Comparison of ENCODE assay signal across 11 mouse cellular contexts in genomic region chr6:87875083-87875482, GRCm38 (mm10). TPM values are rescaled to one million over a fixed set of nuclear protein-coding genes. Genes with fewer than 3 reads are reported as not detected.
DNase-seq lines count a peak whose midpoint lies in the region; ATAC-seq and TF ChIP-seq lines count a peak whose summit lies in the region.
"Had no signal": no experiment of that assay in that cellular context is flagged by ENCODE, and none has a peak within 500 bp of the region (broad histone marks: within the 10 kb centered on the region; RNA-seq: fewer than 3 reads in every experiment).

No protein-coding gene starts in this region.

- no peak overlapping the region for H3K9ac ChIP-seq in stomach, postnatal 0 days (ENCODE audit: low read length)
- H3K9ac ChIP-seq: forebrain, embryonic 15.5 days; lung, embryonic 15.5 days had no signal

- 62% methylated on average over 1 of the region's 1 CpGs for WGBS in stomach, postnatal 0 days

- H3K36me3 ChIP-seq in stomach, postnatal 0 days (ENCODE audit: control insufficient read depth, insufficient read depth, low read length) = no peaks in the 10 kb centered on the region
- H3K36me3 ChIP-seq: forebrain, embryonic 15.5 days; lung, embryonic 15.5 days had no signal

- no peak for TF ChIP-seq CTCF in stomach, postnatal 0 days (IDR thresholded peaks at IDR 0.05; ENCODE audit: low read depth)

- DNase-seq in adrenal gland, adult (ENCODE audit: inconsistent age in 2 of 2, low spot score in 1 of 2) = peak; percentile 41 to 68
- no peak for DNase-seq in adrenal gland, postnatal 4 days (ENCODE audit: low spot score in 2 of 2)
- peak; percentile 62 for DNase-seq in urinary bladder, postnatal 14 days (ENCODE audit: low spot score)
- no peak for DNase-seq in urinary bladder, adult 2 months (ENCODE audit: low spot score)
- DNase-seq in gastrocnemius, postnatal 36 days = peak; percentile 89
- no peak for DNase-seq in stomach, postnatal 0 days (ENCODE audit: low spot score)
- no peak for DNase-seq in layer of hippocampus, adult 18-20 months (ENCODE audit: low spot score in 2 of 2)
- DNase-seq: kidney, postnatal 14 days had no signal

- no peak overlapping the region for H3K27ac ChIP-seq in stomach, postnatal 0 days (replicated peaks)
- H3K27ac ChIP-seq: forebrain, embryonic 15.5 days; lung, embryonic 15.5 days had no signal

- H3K27me3 ChIP-seq in stomach, postnatal 0 days (ENCODE audit: control insufficient read depth, insufficient read depth, low read length) = no peaks in the 10 kb centered on the region
- H3K27me3 ChIP-seq: forebrain, embryonic 15.5 days; lung, embryonic 15.5 days had no signal

- H3K9me3 ChIP-seq in stomach, postnatal 0 days (ENCODE audit: control insufficient read depth, low read length) = no peaks in the 10 kb centered on the region
- H3K9me3 ChIP-seq: forebrain, embryonic 15.5 days; lung, embryonic 15.5 days had no signal

- intact Hi-C loops in gastrocnemius, postnatal 36 days (cut with DNase I) = no loop called here

- H3K4me3 ChIP-seq in stomach, postnatal 0 days (ENCODE audit: low read depth, low read length) = no peak overlapping the region
- H3K4me3 ChIP-seq: forebrain, embryonic 15.5 days; lung, embryonic 15.5 days had no signal

- H3K4me1 ChIP-seq in stomach, postnatal 0 days (replicated peaks; ENCODE audit: control insufficient read depth, insufficient read depth) = no peaks in the 10 kb centered on the region
- H3K4me1 ChIP-seq: forebrain, embryonic 15.5 days; lung, embryonic 15.5 days had no signal

- H3K4me2 ChIP-seq in stomach, postnatal 0 days (replicated peaks; ENCODE audit: low read depth) = no peak overlapping the region
- H3K4me2 ChIP-seq: forebrain, embryonic 15.5 days; lung, embryonic 15.5 days had no signal

- TF ChIP-seq EP300 in stomach, postnatal 0 days (optimal IDR thresholded peaks at IDR 0.05) = no peak

- ATAC-seq in stomach, postnatal 0 days (ENCODE audit: low FRiP score, low TSS enrichment) = peak; percentile 41; the same call in 1 of the 2 replicates
- no peak for ATAC-seq in granulocyte monocyte progenitor cell, adult 5-6 weeks (replicated peaks; ENCODE audit: poor library complexity, severe bottlenecking)
- ATAC-seq: forebrain, embryonic 15.5 days had no signal

RNA-seq across cellular contexts. Expression of gene Copg1, which starts 12.5 kb away (rescaled TPM):
- total RNA-seq in adrenal gland, postnatal 4 days (2021) = 100 to 1,000 TPM; 132 to 136 TPM
- 35.5 and 65.3 TPM in 2 replicates for polyA plus RNA-seq in urinary bladder, adult 2 months (2012; rRNA removed)
- 10 to 100 TPM; 28.6 to 28.7 TPM for total RNA-seq in gastrocnemius, postnatal 36 days (2021)
- polyA plus RNA-seq in stomach, postnatal 0 days (2015; fragmentation: Nextera tagmentation; extraction: Ambion mirVana) = 72.5 and 75.6 TPM in 2 replicates
- total RNA-seq in layer of hippocampus, adult 18-20 months (2021) = 100 to 1,000 TPM; 253 to 256 TPM
- 70.5 and 86.1 TPM in 2 replicates for total RNA-seq in granulocyte monocyte progenitor cell, adult 5-6 weeks (2014; fragmentation: Nextera tagmentation)
- 73.9 and 78.5 TPM in 2 replicates for total RNA-seq in granulocyte monocyte progenitor cell, adult 5-6 weeks (2017)

RNA-seq across cellular contexts. Expression of gene Cnbp, which starts 24.2 kb away (rescaled TPM):
- 100 to 1,000 TPM; 418 to 439 TPM for total RNA-seq in adrenal gland, postnatal 4 days (2021)
- polyA plus RNA-seq in urinary bladder, adult 2 months (2012; rRNA removed) = 351 and 355 TPM in 2 replicates
- 100 to 1,000 TPM; 448 to 458 TPM for total RNA-seq in gastrocnemius, postnatal 36 days (2021)
- 740 and 754 TPM in 2 replicates for polyA plus RNA-seq in stomach, postnatal 0 days (2015; fragmentation: Nextera tagmentation; extraction: Ambion mirVana)
- 100 to 1,000 TPM; 261 to 266 TPM for total RNA-seq in layer of hippocampus, adult 18-20 months (2021)
- total RNA-seq in granulocyte monocyte progenitor cell, adult 5-6 weeks (2014; fragmentation: Nextera tagmentation) = 481 and 528 TPM in 2 replicates
- 1,031 and 1,136 TPM in 2 replicates for total RNA-seq in granulocyte monocyte progenitor cell, adult 5-6 weeks (2017)

RNA-seq across cellular contexts. Expression of gene Isy1, which starts 36.5 kb away (rescaled TPM):
- 10 to 100 TPM; 37.4 to 43.2 TPM for total RNA-seq in adrenal gland, postnatal 4 days (2021)
- polyA plus RNA-seq in urinary bladder, adult 2 months (2012; rRNA removed) = 28.8 and 29.1 TPM in 2 replicates
- 10 to 100 TPM; 13.9 to 19.1 TPM for total RNA-seq in gastrocnemius, postnatal 36 days (2021)
- 24.6 and 27.5 TPM in 2 replicates for polyA plus RNA-seq in stomach, postnatal 0 days (2015; fragmentation: Nextera tagmentation; extraction: Ambion mirVana)
- total RNA-seq in layer of hippocampus, adult 18-20 months (2021) = 10 to 100 TPM; 24.1 to 25.0 TPM
- total RNA-seq in granulocyte monocyte progenitor cell, adult 5-6 weeks (2014; fragmentation: Nextera tagmentation) = 58.9 and 61.0 TPM in 2 replicates
- total RNA-seq in granulocyte monocyte progenitor cell, adult 5-6 weeks (2017) = 108 and 127 TPM in 2 replicates

RNA-seq across cellular contexts. Expression of gene Hmces, which starts 38.7 kb away (rescaled TPM):
- total RNA-seq in adrenal gland, postnatal 4 days (2021) = 10 to 100 TPM; 33.4 to 35.9 TPM
- polyA plus RNA-seq in urinary bladder, adult 2 months (2012; rRNA removed) = 24.3 and 26.1 TPM in 2 replicates
- 1 to 10 TPM; 5.8 to 6.9 TPM for total RNA-seq in gastrocnemius, postnatal 36 days (2021)
- 21.3 and 21.4 TPM in 2 replicates for polyA plus RNA-seq in stomach, postnatal 0 days (2015; fragmentation: Nextera tagmentation; extraction: Ambion mirVana)
- 10 to 100 TPM; 26.1 to 26.5 TPM for total RNA-seq in layer of hippocampus, adult 18-20 months (2021)
- total RNA-seq in granulocyte monocyte progenitor cell, adult 5-6 weeks (2014; fragmentation: Nextera tagmentation) = 21.8 and 30.2 TPM in 2 replicates
- total RNA-seq in granulocyte monocyte progenitor cell, adult 5-6 weeks (2017) = 23.2 and 27.3 TPM in 2 replicates

RNA-seq across cellular contexts. Expression of gene Gm45140, which starts 39.5 kb away (rescaled TPM):
- 1 to 10 TPM; 1.7 to 3.0 TPM for total RNA-seq in adrenal gland, postnatal 4 days (2021)
- polyA plus RNA-seq in urinary bladder, adult 2 months (2012; rRNA removed) = 4.8 and 5.9 TPM in 2 replicates
- 1 to 10 TPM in 1 of 2 experiments, not detected in 1; 2.0 TPM for total RNA-seq in gastrocnemius, postnatal 36 days (2021)
- polyA plus RNA-seq in stomach, postnatal 0 days (2015; fragmentation: Nextera tagmentation; extraction: Ambion mirVana) = 1.3 and 1.9 TPM in 2 replicates
- total RNA-seq in layer of hippocampus, adult 18-20 months (2021) = 1 to 10 TPM; 1.9 to 3.9 TPM
- 2.2 and 5.6 TPM in 2 replicates for total RNA-seq in granulocyte monocyte progenitor cell, adult 5-6 weeks (2014; fragmentation: Nextera tagmentation)
- total RNA-seq in granulocyte monocyte progenitor cell, adult 5-6 weeks (2017) = 11.6 and 14.3 TPM in 2 replicates

Comparison
In these comparisons a context has a peak if more than half of its experiments do, and no peak if none do; other contexts are left out.
1. DNase-seq: peak in adrenal gland, adult (2 of 2), urinary bladder, postnatal 14 days (single experiment) and gastrocnemius, postnatal 36 days (2 of 2); none in adrenal gland, postnatal 4 days (0 of 2), urinary bladder, adult 2 months (single experiment), stomach, postnatal 0 days (single experiment) and layer of hippocampus, adult 18-20 months (0 of 2).